ENCODE assay signal across 8 mouse cellular contexts in genomic region chr17:29660076-29660761, GRCm38 (mm10). TPM values are rescaled to one million over a fixed set of nuclear protein-coding genes. Genes with fewer than 3 reads are reported as not detected.
DNase-seq lines count a peak whose midpoint lies in the region; ATAC-seq lines count a peak whose summit lies in the region.

TSS of gene Cmtr1 (plus strand) at chr17:29660595.

- peaks cover 45% of the 10 kb centered on the region for H3K79me2 ChIP-seq in macrophage (ENCODE audit: inconsistent target)

- H3K36me3 ChIP-seq in hindbrain, embryonic 16.5 days (ENCODE audit: control insufficient read depth, insufficient read depth, low read length) = no peaks in the 10 kb centered on the region
- peaks cover 23% of the 10 kb centered on the region; the same call in 1 of the 2 replicates for H3K36me3 ChIP-seq in macrophage (ENCODE audit: inconsistent target)

- peak within 1 kb of the TSS; percentile 89 for H3K4me2 ChIP-seq in hindbrain, embryonic 16.5 days (ENCODE audit: low read length)

- H3K27ac ChIP-seq in hindbrain, embryonic 16.5 days (ENCODE audit: low read depth, low read length) = peak within 1 kb of the TSS; percentile 92
- peak within 1 kb of the TSS; percentile 77 for H3K27ac ChIP-seq in macrophage

- peak within 1 kb of the TSS; percentile 98 for H3K9ac ChIP-seq in hindbrain, embryonic 16.5 days (ENCODE audit: low read depth, low read length)

- no peaks in the 10 kb centered on the region for H3K9me3 ChIP-seq in hindbrain, embryonic 16.5 days (ENCODE audit: control insufficient read depth, low read length)

- under 1% methylated on average over 41 of the region's 41 CpGs for WGBS in hindbrain, embryonic 16.5 days
- WGBS in macrophage (ENCODE audit: missing documents) = 2% methylated on average over 40 of the region's 41 CpGs

- peaks cover 10% of the 10 kb centered on the region for H3K4me1 ChIP-seq in hindbrain, embryonic 16.5 days (ENCODE audit: control insufficient read depth, insufficient read depth, low read depth, low read length)

- no peaks in the 10 kb centered on the region for H3K27me3 ChIP-seq in hindbrain, embryonic 16.5 days (replicated peaks; ENCODE audit: control insufficient read depth, insufficient read depth, low read length)

- peak; percentile 96 for ATAC-seq in hindbrain, embryonic 16.5 days

- peak; percentile 95 for DNase-seq in T-cell, adult 2 months (ENCODE audit: low spot score)
- peak; percentile 95 to 98 for DNase-seq in cerebellum, postnatal 36 days
- peak; percentile 96 for DNase-seq in gastrocnemius, adult 18-20 months (ENCODE audit: low spot score)
- DNase-seq in left cerebral cortex, adult 18-20 months (ENCODE audit: low spot score in 2 of 2) = peak; percentile 92 to 95
- peak; percentile 95 for DNase-seq in right cerebral cortex, adult 18-20 months
- peak; percentile 81 for DNase-seq in urinary bladder, postnatal 10 days (ENCODE audit: low spot score)

- peak within 1 kb of the TSS; percentile 95 for H3K4me3 ChIP-seq in hindbrain, embryonic 16.5 days (ENCODE audit: low read length)
- H3K4me3 ChIP-seq in macrophage (ENCODE audit: inconsistent target) = peak within 1 kb of the TSS; percentile 93

RNA-seq across cellular contexts. Expression of gene Cmtr1, which starts in this region (rescaled TPM):
- 10 to 100 TPM; 39.4 to 43.5 TPM for total RNA-seq in gastrocnemius, adult 18-20 months (2021)
- 106 and 117 TPM in 2 replicates for polyA plus RNA-seq in hindbrain, embryonic 16.5 days (2015; fragmentation: Nextera tagmentation; extraction: Ambion mirVana)
- total RNA-seq in left cerebral cortex, adult 18-20 months (2021) = 100 to 1,000 TPM; 139 to 142 TPM
- 100 to 1,000 TPM; 184 to 850 (median 368) TPM for total RNA-seq in macrophage (2018; cell fraction: chromatin; rRNA removed)
- total RNA-seq in macrophage (2018; cell fraction: cytosol; rRNA removed) = 100 to 1,000 TPM in 5 of 26 experiments, 10 to 100 TPM in 21; 36.3 to 138 (median 64.2) TPM
- total RNA-seq in macrophage (2018; cell fraction: nucleus; rRNA removed) = 100 to 1,000 TPM; 107 to 488 (median 177) TPM
- polyA plus RNA-seq in macrophage (2018) = 37.1 to 60.9 TPM (median 43.9 TPM) in 3 replicates

Comparison
In these comparisons a context has a peak if more than half of its experiments do, and no peak if none do; other contexts are left out.
1. Peak in every context shown above with its lines: DNase-seq, ATAC-seq, H3K4me3 ChIP-seq and H3K27ac ChIP-seq.